Mouse (Mus musculus) olfactory bulb, adult 2 months (tissue): ENCODE results near the gene Actr1b. TPM values are rescaled to one million over a fixed set of nuclear protein-coding genes. Genes with fewer than 3 reads are reported as not detected.

Experiments used
- H3K27ac ChIP-seq: fragments of 200-500 bp; 2 replicates; pipeline ENCODE4 v1.5.1; 2012; ENCODE audit warnings: low read depth, low read length; ENCODE audit not compliant: insufficient read depth
- H3K4me1 ChIP-seq: fragments of 200-500 bp; 2 replicates; pipeline ENCODE4 v1.6.1; 2012; ENCODE audit warnings: low read length; ENCODE audit not compliant: control insufficient read depth, insufficient read depth
- H3K4me3 ChIP-seq: fragments of 200-500 bp; 2 replicates; pipeline ENCODE4 v1.5.1; 2012; ENCODE audit warnings: mild to moderate bottlenecking, low read depth, low read length, moderate library complexity; ENCODE audit not compliant: insufficient read depth
- CTCF ChIP-seq: fragments of 200-500 bp; IDR thresholded peaks from 2 replicates; pipeline ENCODE4 v1.5.1; 2012; ENCODE audit warnings: low read depth, mild to moderate bottlenecking, low read length, moderate library complexity; ENCODE audit not compliant: insufficient read depth
- POLR2A ChIP-seq: fragments of 200-500 bp; IDR thresholded peaks from 2 replicates; pipeline ENCODE4 v1.6.1; 2012; ENCODE audit warnings: mild to moderate bottlenecking, low read depth, low read length, moderate library complexity; ENCODE audit not compliant: insufficient read depth
- WGBS: fragments of 180-500 bp; shearing (Covaris S2); methylation state at CpG from one replicate; pipeline ENCODE4 v1.1.7; 2018; 5-methylcytosine and 5-hydroxymethylcytosine counted together
- polyA plus RNA-seq: library from polyadenylated mRNA; stranded (reverse); fragments of >200 nt; gene quantifications from 2 replicates; pipeline ENCODE4 v1.2.4, GENCODE M21; 2012; ENCODE audit warnings: low replicate concordance; ENCODE audit not compliant: missing spikeins, insufficient read depth, insufficient read length

Gene Actr1b
- polyA plus RNA-seq: not detected in 2 replicates

DNA sequence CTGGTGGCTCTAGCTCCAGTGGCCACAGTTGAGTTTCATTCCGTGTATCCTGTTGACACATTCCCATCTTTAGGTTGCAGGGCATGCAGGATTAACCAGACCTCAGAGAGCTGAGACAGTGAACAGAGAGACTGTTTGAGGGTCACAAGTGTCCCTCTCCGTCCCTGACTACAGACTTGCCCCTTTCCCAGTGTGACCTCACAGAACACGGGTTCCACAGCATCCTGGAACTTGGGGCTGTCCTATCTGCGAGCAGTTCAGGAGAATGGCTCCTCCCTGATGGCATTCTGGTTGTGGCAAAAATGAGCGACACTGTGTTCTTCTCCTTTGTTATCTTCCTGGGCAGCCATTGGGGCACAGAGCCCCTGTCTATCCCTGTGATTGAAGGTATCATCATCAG lies at the start of gene Actr1b:
TSS of gene Actr1b (minus strand) at position 112 of the 400 bp plus-strand sequence.
- Histone ChIP-seq H3K4me3 (no peak within 1 kb of the TSS), H3K27ac (no peak within 1 kb of the TSS), H3K4me1 (no peaks in the 10 kb centered on the region)
- WGBS: 85% methylated on average over 5 of the region's 5 CpGs
- TF ChIP-seq POLR2A: no peak
- no peak for TF ChIP-seq CTCF

- Histone ChIP-seq H3K4me3 (no peak within 1 kb of the TSS; the same call in 1 of the 2 replicates), H3K27ac (no peak within 1 kb of the TSS), H3K4me1 (peaks cover 1% of the 10 kb centered on the region; the same call in 1 of the 2 replicates)
- TF ChIP-seq POLR2A (no peak), CTCF (no peak)
- WGBS: 84% methylated on average over 11 of the region's 11 CpGs
Observed at GRCm38 (mm10) chr1:36761568-36761967, 47.3 kb upstream of the Actr1b start, which contains the start of gene Zap70. Gene Zap70, plus strand, starts transcription at chr1:36761798.

DNA sequence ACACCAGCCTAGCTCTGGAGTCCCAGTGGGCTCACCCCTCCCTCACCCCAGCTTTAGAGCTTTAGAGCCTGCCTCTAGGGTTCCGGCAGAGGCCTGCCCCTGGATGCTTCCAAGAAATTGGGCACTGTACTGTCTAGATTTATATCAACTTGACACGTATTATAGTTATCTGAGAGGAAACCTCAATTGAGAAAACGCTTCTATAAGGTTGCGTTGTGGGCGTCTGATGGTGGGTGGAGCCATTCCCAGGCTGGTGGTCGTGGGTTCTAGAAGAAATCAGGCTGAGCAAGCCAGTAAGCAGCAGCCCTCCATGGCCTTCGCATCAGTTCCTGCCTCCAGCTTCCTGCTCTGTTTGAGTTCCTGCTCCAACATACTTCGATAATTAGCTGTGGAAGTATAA lies 46.8 kb upstream of the Actr1b start:
- Histone ChIP-seq H3K4me3 (no peak overlapping the region), H3K27ac (no peak overlapping the region), H3K4me1 (no peaks in the 10 kb centered on the region)
- TF ChIP-seq POLR2A (no peak), CTCF (no peak)
- 88% methylated on average over 8 of the region's 8 CpGs for whole genome bisulfite sequencing

- WGBS: 89% methylated on average over 9 of the region's 9 CpGs
- Histone ChIP-seq H3K27ac (no peak overlapping the region), H3K4me1 (no peaks in the 10 kb centered on the region), H3K4me3 (no peak overlapping the region)
- TF ChIP-seq CTCF: no peak
- no peak for TF ChIP-seq POLR2A
Observed at GRCm38 (mm10) chr1:36760401-36760800, 46.2 kb upstream of the Actr1b start.

DNA sequence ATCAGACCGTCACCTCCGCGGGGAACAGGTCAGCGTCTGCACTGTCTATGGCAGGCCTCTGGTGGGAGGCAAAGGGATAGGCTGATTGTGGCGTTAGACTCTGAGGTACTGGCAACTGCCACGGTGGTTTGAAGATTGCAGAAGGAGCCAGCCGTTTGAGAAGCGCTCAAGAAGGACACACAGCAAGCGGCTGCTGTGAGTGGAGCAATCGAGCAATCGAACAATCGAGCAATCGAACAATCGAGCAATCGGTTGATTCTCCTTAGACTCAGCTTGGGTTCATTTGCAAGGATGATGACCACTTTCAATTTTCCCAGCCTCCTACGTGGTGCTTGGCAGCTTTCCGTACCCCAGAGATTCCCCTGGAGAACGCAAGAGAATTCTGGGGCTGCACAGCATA lies 44.9 kb upstream of the Actr1b start:
- Histone ChIP-seq H3K4me1 (no peaks in the 10 kb centered on the region), H3K27ac (no peak overlapping the region), H3K4me3 (no peak overlapping the region)
- WGBS: 89% methylated on average over 18 of the region's 18 CpGs
- TF ChIP-seq CTCF (no peak), POLR2A (no peak)

GRCm38 (mm10) chr1:36758553-36758952 lies 44.3 kb upstream of the Actr1b start:
- Histone ChIP-seq H3K27ac (no peak overlapping the region), H3K4me3 (no peak overlapping the region), H3K4me1 (no peaks in the 10 kb centered on the region)
- TF ChIP-seq CTCF (no peak), POLR2A (no peak)
- WGBS: 90% methylated on average over 9 of the region's 9 CpGs

DNA sequence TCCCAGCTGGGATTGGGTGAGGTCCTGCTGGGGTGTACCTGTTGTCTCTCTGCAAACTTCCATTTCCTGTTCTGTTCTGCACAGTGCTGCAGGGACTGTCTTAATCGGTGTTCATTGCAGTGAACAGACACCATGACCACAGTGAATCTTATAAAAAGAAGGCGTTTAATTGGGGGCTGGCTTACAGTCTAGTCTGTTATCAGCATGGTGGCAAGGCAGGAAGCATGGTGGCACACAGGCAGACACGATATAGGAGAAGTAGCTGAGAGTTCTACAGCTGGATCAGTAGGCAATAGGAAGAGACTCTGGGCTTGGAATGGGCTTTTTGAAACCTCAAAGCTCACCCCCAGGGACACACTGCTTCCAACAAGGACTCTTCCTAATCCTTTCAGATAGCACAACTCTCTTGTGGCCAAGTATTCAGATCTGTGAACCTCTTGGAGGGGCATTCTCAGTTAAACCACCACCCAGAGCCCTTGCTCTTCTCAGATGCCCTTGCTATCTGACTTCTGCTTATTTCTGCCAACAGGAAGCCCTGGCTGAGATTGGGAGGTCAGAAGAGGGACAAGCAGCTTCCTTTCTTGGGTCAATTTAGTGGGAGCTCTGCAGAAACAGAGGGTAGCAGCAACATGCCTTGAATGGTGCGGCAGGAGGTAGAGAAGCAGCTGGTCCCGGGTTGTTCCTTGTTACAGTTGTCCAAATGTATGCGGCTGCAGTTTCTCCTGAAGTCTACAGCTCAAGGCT lies 39.9 kb upstream of the Actr1b start:
- TF ChIP-seq POLR2A: no peak
- no peak for TF ChIP-seq CTCF
- H3K4me1 ChIP-seq: no peaks in the 10 kb centered on the region
- H3K4me3 ChIP-seq: no peak overlapping the region
- no peak overlapping the region for H3K27ac ChIP-seq
- WGBS: 69% methylated on average over 6 of the region's 6 CpGs

DNA sequence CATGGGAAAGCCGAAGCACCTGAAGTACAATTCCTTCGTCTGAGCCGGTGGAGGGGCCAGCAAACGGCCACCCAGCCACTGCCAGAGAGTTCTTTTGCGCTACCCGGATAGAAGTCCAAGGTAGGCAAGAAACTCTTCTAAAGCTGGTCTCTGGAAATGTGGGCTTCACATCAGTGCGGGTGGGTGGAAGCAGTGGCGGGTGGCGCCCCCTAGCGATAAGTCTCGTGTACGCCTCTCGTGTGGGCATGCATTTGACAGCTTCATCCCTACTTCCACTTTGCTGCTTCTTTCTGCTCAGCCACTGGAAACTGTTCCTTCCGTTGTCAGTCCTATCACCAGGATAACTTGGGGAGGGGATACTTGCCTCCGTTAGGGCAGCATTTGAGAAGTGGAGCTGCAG lies 32.2 kb upstream of the Actr1b start:
- H3K27ac ChIP-seq: no peak overlapping the region
- 42% methylated on average over 15 of the region's 15 CpGs for WGBS
- H3K4me3 ChIP-seq: no peak overlapping the region
- H3K4me1 ChIP-seq: peaks cover 7% of the 10 kb centered on the region
- peak; percentile 19; the same call in 1 of the 2 replicates for TF ChIP-seq CTCF
- no peak for TF ChIP-seq POLR2A

GRCm38 (mm10) chr1:36745661-36746060 lies 31.4 kb upstream of the Actr1b start:
- Histone ChIP-seq H3K4me1 (peaks cover 7% of the 10 kb centered on the region), H3K4me3 (no peak overlapping the region), H3K27ac (no peak overlapping the region)
- TF ChIP-seq POLR2A: no peak
- no peak for TF ChIP-seq CTCF
- 64% methylated on average over 4 of the region's 4 CpGs for WGBS
